Mouse (Mus musculus) brain, adult 2 months (tissue): ENCODE results near the gene E4f1.
A peak's percentile ranks its signal among the peaks of the same experiment; 100 is the strongest.

Source experiments
- DNase-seq: peaks from one replicate; pipeline ENCODE4 v3.0.0; 2011; ENCODE audit warnings: low read depth, low spot score

The E4f1 gene

GRCm38 (mm10) chr17:24416051-24416652 is 54.0 kb downstream of the E4f1 start:
- DNase-seq: no peak

- no peak for DNase-seq
Observed at GRCm38 (mm10) chr17:24415011-24415410, 55.1 kb downstream of the E4f1 start.

GRCm38 (mm10) chr17:24414230-24414976 is 55.7 kb downstream of the E4f1 start, which contains the start of gene Rnps1:
Rnps1 (plus strand) TSS chr17:24414565.
- peak; percentile 100 for DNase-seq

GRCm38 (mm10) chr17:24413557-24414211 is 56.4 kb downstream of the E4f1 start:
- peak; percentile 23 for DNase-seq

- DNase-seq: peak; percentile 76
Observed at GRCm38 (mm10) chr17:24407116-24407803, 62.9 kb downstream of the E4f1 start.

GRCm38 (mm10) chr17:24402371-24402770 is 67.7 kb downstream of the E4f1 start:
- peak; percentile 56 for DNase-seq

- no peak for DNase-seq
Observed at GRCm38 (mm10) chr17:24394456-24394855, 75.7 kb downstream of the E4f1 start.
